Mouse (Mus musculus): ENCODE results near the gene Ust. TPM values are rescaled to one million over a fixed set of nuclear protein-coding genes. Genes with fewer than 3 reads are reported as not detected.

Ust gene
- polyA plus RNA-seq, 1 experiment from 2014 or later: 4.0 TPM

- ATAC-seq: no peak
- Histone ChIP-seq H3K9ac (no peak overlapping the region), H3K9me3 (replicated peaks) (no peaks in the 10 kb centered on the region), H3K27ac (no peak overlapping the region), H3K4me2 (no peak overlapping the region), H3K4me3 (no peak overlapping the region), H3K4me1 (0 out of 2 replicates have a peak, but pooled peaks cover 2% of the 10 kb centered on the region), H3K36me3 (ENCODE audit: poor library complexity, severe bottlenecking) (no peaks in the 10 kb centered on the region), H3K27me3 (no peaks in the 10 kb centered on the region)
- 87% methylated on average over 2 of the region's 2 CpGs for WGBS
Observed at GRCm38 (mm10) chr10:8342556-8342955, 176.1 kb downstream of the Ust start.

GRCm38 (mm10) chr10:8339645-8340428 is 178.8 kb downstream of the Ust start:
- H3K4me2 ChIP-seq: no peak overlapping the region
- no peak for ATAC-seq
- WGBS: 79% methylated on average over 12 of the region's 12 CpGs
- H3K4me1 ChIP-seq: 0 out of 2 replicates have a peak, but pooled peaks cover 2% of the 10 kb centered on the region
- no peaks in the 10 kb centered on the region for H3K9me3 ChIP-seq (replicated peaks)
- no peak overlapping the region for H3K4me3 ChIP-seq
- no peaks in the 10 kb centered on the region for H3K27me3 ChIP-seq
- no peak overlapping the region for H3K9ac ChIP-seq
- no peaks in the 10 kb centered on the region for H3K36me3 ChIP-seq (ENCODE audit: poor library complexity, severe bottlenecking)
- no peak overlapping the region for H3K27ac ChIP-seq

GRCm38 (mm10) chr10:8336601-8337000 is 182.0 kb downstream of the Ust start:
- Histone ChIP-seq H3K9me3 (replicated peaks) (no peaks in the 10 kb centered on the region), H3K4me1 (0 out of 2 replicates have a peak, but pooled peaks cover 2% of the 10 kb centered on the region), H3K27me3 (no peaks in the 10 kb centered on the region), H3K4me3 (no peak overlapping the region), H3K9ac (no peak overlapping the region), H3K27ac (no peak overlapping the region), H3K36me3 (ENCODE audit: poor library complexity, severe bottlenecking) (no peaks in the 10 kb centered on the region), H3K4me2 (no peak overlapping the region)
- no peak for ATAC-seq
- WGBS: 88% methylated on average over 1 of the region's 1 CpGs

- 89% methylated on average over 5 of the region's 5 CpGs for WGBS
- H3K27ac ChIP-seq: no peak overlapping the region
- H3K4me3 ChIP-seq: no peak overlapping the region
- no peak for ATAC-seq
- H3K9ac ChIP-seq: no peak overlapping the region
- no peak overlapping the region for H3K4me2 ChIP-seq
- H3K9me3 ChIP-seq (replicated peaks): no peaks in the 10 kb centered on the region
- H3K27me3 ChIP-seq: no peaks in the 10 kb centered on the region
- no peaks in the 10 kb centered on the region for H3K36me3 ChIP-seq (ENCODE audit: poor library complexity, severe bottlenecking)
- no peaks in the 10 kb centered on the region for H3K4me1 ChIP-seq
Observed at GRCm38 (mm10) chr10:8330958-8331357, 187.7 kb downstream of the Ust start.

- no peaks in the 10 kb centered on the region for H3K4me1 ChIP-seq
- ATAC-seq: no peak
- no peaks in the 10 kb centered on the region for H3K36me3 ChIP-seq (ENCODE audit: poor library complexity, severe bottlenecking)
Observed at GRCm38 (mm10) chr10:8330006-8330405, 188.6 kb downstream of the Ust start.

GRCm38 (mm10) chr10:8323304-8323765 is 195.3 kb downstream of the Ust start:
- H3K4me3 ChIP-seq: no peak overlapping the region
- WGBS: 44% methylated on average over 2 of the region's 2 CpGs
- H3K9me3 ChIP-seq (replicated peaks): no peaks in the 10 kb centered on the region
- H3K9ac ChIP-seq: no peak overlapping the region
- no peaks in the 10 kb centered on the region for H3K4me1 ChIP-seq
- no peaks in the 10 kb centered on the region for H3K36me3 ChIP-seq (ENCODE audit: poor library complexity, severe bottlenecking)
- ATAC-seq: peak; percentile 70
- H3K4me2 ChIP-seq: no peak overlapping the region
- no peak overlapping the region for H3K27ac ChIP-seq
- H3K27me3 ChIP-seq: no peaks in the 10 kb centered on the region

More at GRCm38 (mm10) chr10:8330006-8330405, 188.6 kb downstream of the Ust start:
- Histone ChIP-seq H3K27me3 (no peaks in the 10 kb centered on the region), H3K4me2 (no peak overlapping the region), H3K27ac (no peak overlapping the region), H3K4me3 (no peak overlapping the region), H3K9me3 (replicated peaks) (no peaks in the 10 kb centered on the region), H3K9ac (no peak overlapping the region)
- 90% methylated on average over 8 of the region's 8 CpGs for WGBS

GRCm38 (mm10) chr10:8320771-8321170 is 197.9 kb downstream of the Ust start:
- Histone ChIP-seq H3K4me1 (no peaks in the 10 kb centered on the region), H3K4me2 (no peak overlapping the region), H3K9me3 (replicated peaks) (no peaks in the 10 kb centered on the region), H3K27me3 (no peaks in the 10 kb centered on the region), H3K4me3 (no peak overlapping the region), H3K9ac (no peak overlapping the region), H3K27ac (no peak overlapping the region), H3K36me3 (ENCODE audit: poor library complexity, severe bottlenecking) (no peaks in the 10 kb centered on the region)
- no peak for ATAC-seq

- H3K36me3 ChIP-seq (ENCODE audit: poor library complexity, severe bottlenecking): no peaks in the 10 kb centered on the region
- WGBS: 68% methylated on average over 6 of the region's 6 CpGs
- H3K4me2 ChIP-seq: no peak overlapping the region
- no peaks in the 10 kb centered on the region for H3K9me3 ChIP-seq (replicated peaks)
- H3K9ac ChIP-seq: no peak overlapping the region
- ATAC-seq: no peak
- H3K4me3 ChIP-seq: no peak overlapping the region
- peaks cover 15% of the 10 kb centered on the region; the same call in 1 of the 2 replicates for H3K4me1 ChIP-seq
- H3K27ac ChIP-seq: no peak overlapping the region
- no peaks in the 10 kb centered on the region for H3K27me3 ChIP-seq
Observed at GRCm38 (mm10) chr10:8309435-8309834, 209.2 kb downstream of the Ust start.

GRCm38 (mm10) chr10:8304211-8304610 is 214.4 kb downstream of the Ust start:
- H3K27ac ChIP-seq: no peak overlapping the region
- H3K9ac ChIP-seq: no peak overlapping the region
- no peak overlapping the region for H3K4me3 ChIP-seq
- no peak overlapping the region for H3K4me2 ChIP-seq
- 64% methylated on average over 4 of the region's 4 CpGs for WGBS
- H3K9me3 ChIP-seq (replicated peaks): no peaks in the 10 kb centered on the region
- no peaks in the 10 kb centered on the region for H3K36me3 ChIP-seq (ENCODE audit: poor library complexity, severe bottlenecking)
- H3K27me3 ChIP-seq: no peaks in the 10 kb centered on the region
- no peak for ATAC-seq
- peaks cover 11% of the 10 kb centered on the region; the same call in 1 of the 2 replicates for H3K4me1 ChIP-seq

- H3K9ac ChIP-seq: no peak overlapping the region
- no peaks in the 10 kb centered on the region; the same call in 1 of the 2 replicates for H3K4me1 ChIP-seq
- H3K36me3 ChIP-seq (ENCODE audit: poor library complexity, severe bottlenecking): no peaks in the 10 kb centered on the region
- H3K4me3 ChIP-seq: no peak overlapping the region
- no peaks in the 10 kb centered on the region for H3K9me3 ChIP-seq (replicated peaks)
- no peak overlapping the region for H3K4me2 ChIP-seq
- ATAC-seq: no peak
- 83% methylated on average over 1 of the region's 1 CpGs for WGBS
- no peaks in the 10 kb centered on the region for H3K27me3 ChIP-seq
- H3K27ac ChIP-seq: no peak overlapping the region
Observed at GRCm38 (mm10) chr10:8299166-8299565, 219.5 kb downstream of the Ust start.

GRCm38 (mm10) chr10:8297214-8297613 is 221.4 kb downstream of the Ust start:
- no peak for ATAC-seq
- H3K36me3 ChIP-seq (ENCODE audit: poor library complexity, severe bottlenecking): no peaks in the 10 kb centered on the region
- 18% methylated on average over 2 of the region's 2 CpGs for WGBS

GRCm38 (mm10) chr10:8290661-8291060 is 228.0 kb downstream of the Ust start:
- H3K9me3 ChIP-seq (replicated peaks): no peaks in the 10 kb centered on the region
- no peak overlapping the region for H3K9ac ChIP-seq
- H3K36me3 ChIP-seq (ENCODE audit: poor library complexity, severe bottlenecking): no peaks in the 10 kb centered on the region
- H3K4me3 ChIP-seq: no peak overlapping the region
- WGBS: 73% methylated on average over 5 of the region's 5 CpGs
- ATAC-seq: no peak
- no peak overlapping the region for H3K27ac ChIP-seq
- no peak overlapping the region for H3K4me2 ChIP-seq
- H3K4me1 ChIP-seq: no peaks in the 10 kb centered on the region
- no peaks in the 10 kb centered on the region for H3K27me3 ChIP-seq

More at GRCm38 (mm10) chr10:8297214-8297613, 221.4 kb downstream of the Ust start:
- Histone ChIP-seq H3K9ac (no peak overlapping the region), H3K4me3 (no peak overlapping the region), H3K4me1 (no peaks in the 10 kb centered on the region), H3K9me3 (replicated peaks) (no peaks in the 10 kb centered on the region), H3K4me2 (no peak overlapping the region), H3K27me3 (no peaks in the 10 kb centered on the region), H3K27ac (no peak overlapping the region)
